Mouse (Mus musculus): Measurements from ENCODE around the gene Prss8. TPM values are rescaled to one million over a fixed set of nuclear protein-coding genes. Genes with fewer than 3 reads are reported as not detected.
"Not testable (repeated sequence)": the region's sequence is repeated elsewhere in the genome, so short reads cannot be mapped to it uniquely, and the experiment has no call there.

Prss8 gene
- polyA plus RNA-seq, 1 experiment from 2014 or later = 5.7 TPM

DNA sequence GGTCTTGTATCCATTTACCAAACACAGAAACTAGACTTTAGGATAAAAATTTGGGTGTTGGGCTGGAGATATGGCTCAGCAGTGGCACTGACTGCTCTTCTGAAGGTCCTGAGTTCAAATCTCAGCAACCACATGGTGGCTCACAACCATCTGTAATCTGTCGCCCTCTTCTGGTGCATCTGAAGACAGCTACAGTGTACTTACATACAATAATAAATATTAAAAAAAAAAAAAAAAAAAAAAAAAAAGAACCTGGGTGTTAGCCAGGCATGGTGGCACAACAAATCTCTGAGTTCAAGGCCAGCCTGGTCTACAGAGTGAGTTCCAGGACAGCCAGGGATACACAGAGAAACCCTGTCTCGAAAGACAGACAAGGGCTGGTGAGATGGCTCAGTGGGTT, 12.2 kb upstream of the Prss8 start:
- not testable (repeated sequence) for H3K4me3 ChIP-seq; ATAC-seq (ENCODE audit: low FRiP score, low read depth); H3K9ac ChIP-seq; H3K27ac ChIP-seq; H3K4me2 ChIP-seq (replicated peaks); H3K4me1 ChIP-seq; H3K36me3 ChIP-seq; H3K9me3 ChIP-seq
- peaks cover 41% of the 10 kb centered on the region for H3K27me3 ChIP-seq
- WGBS = 65% methylated on average over 2 of the region's 2 CpGs

DNA sequence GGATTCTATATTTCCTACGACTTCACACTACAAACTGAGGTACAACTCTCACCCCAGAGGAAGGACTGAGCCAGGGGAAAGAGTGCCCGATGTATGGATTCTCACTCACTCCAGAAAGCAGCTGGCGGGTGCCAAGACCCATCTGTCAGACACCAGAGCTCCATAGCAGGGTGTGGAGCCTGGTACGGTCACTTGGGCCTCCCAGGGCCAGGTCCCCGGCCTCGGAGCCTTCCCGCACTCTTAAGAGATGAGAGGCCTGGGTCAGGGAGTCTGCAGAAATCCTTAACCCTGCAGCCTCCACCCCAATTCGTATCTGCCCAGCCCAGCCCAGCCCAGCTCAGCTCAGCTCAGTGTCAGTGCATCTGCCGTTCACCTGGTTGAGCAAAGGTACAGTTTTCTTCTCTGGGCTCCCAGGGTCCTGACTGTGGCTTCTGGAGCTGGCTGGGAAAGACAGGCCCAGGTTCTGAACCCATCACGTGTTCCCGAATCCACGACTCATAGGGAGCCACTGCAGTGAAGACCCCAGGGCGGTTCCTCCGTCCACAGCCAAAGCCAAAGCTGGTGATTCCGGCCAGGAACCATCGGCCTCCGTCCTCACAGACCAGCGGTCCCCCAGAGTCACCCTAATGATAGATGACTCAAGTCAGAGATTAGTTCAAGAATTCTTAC, 6.4 kb upstream of the Prss8 start:
- no peak for ATAC-seq (ENCODE audit: low FRiP score, low read depth)
- peaks cover 16% of the 10 kb centered on the region for H3K4me1 ChIP-seq
- H3K36me3 ChIP-seq = no peaks in the 10 kb centered on the region
- WGBS = 57% methylated on average over 18 of the region's 18 CpGs
- H3K27ac ChIP-seq = no peak overlapping the region
- H3K9ac ChIP-seq = peak overlapping the region; percentile 88
- no peaks in the 10 kb centered on the region for H3K9me3 ChIP-seq
- peak overlapping the region; percentile 73 for H3K4me3 ChIP-seq
- H3K27me3 ChIP-seq = no peaks in the 10 kb centered on the region
- peak overlapping the region; percentile 83 for H3K4me2 ChIP-seq (replicated peaks)

GRCm38 (mm10) chr7:127935748-127936159, 5.8 kb upstream of the Prss8 start:
- Histone ChIP-seq H3K27me3 (no peaks in the 10 kb centered on the region; the same call in 1 of the 2 replicates), H3K4me1 (peaks cover 16% of the 10 kb centered on the region), H3K36me3 (no peaks in the 10 kb centered on the region), H3K9ac (peak overlapping the region; percentile 88), H3K9me3 (no peaks in the 10 kb centered on the region), H3K4me2 (replicated peaks) (peak overlapping the region; percentile 83), H3K27ac (peak overlapping the region; percentile 39; the same call in 1 of the 2 replicates), H3K4me3 (peak overlapping the region; percentile 73)
- WGBS = 1% methylated on average over 38 of the region's 38 CpGs
- ATAC-seq (ENCODE audit: low FRiP score, low read depth) = peak; percentile 62

DNA sequence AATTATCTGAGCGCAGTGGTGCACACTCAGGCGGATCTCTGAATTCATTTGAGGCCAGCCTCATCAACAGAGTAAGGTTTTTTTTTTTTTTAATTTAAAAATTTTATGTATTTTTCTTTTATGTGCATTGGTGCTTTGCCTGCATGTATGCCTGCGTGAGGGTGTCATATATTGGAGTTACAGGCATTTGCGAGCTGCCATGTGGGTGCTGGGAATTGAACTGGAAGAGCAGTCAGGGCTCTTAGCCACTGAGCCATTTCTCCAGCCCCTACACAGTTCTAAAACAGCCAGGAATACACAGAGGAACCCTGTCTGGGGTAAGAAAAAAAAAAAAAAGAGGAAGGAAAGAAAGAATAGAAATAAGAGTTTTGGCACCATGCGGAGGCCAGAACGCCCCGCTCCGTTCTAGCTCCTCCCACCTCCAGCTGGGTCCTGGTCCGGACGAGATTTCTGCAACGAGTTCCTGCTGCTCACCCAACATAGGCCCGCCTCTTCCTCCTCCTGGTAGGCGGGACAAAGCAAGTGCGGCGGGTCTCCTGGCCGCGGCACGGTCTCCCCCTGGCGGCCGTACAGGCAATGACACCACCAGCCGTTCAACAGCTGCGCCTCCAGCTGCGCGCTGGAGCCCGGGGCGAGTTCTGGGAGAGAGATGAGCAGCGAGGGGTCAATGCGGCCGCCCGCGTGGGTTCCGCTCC, 5.3 kb upstream of the Prss8 start:
- Histone ChIP-seq H3K27me3 (peaks cover 6% of the 10 kb centered on the region), H3K9ac (peak overlapping the region; percentile 88), H3K36me3 (no peaks in the 10 kb centered on the region), H3K9me3 (no peaks in the 10 kb centered on the region), H3K4me1 (peaks cover 16% of the 10 kb centered on the region), H3K4me2 (replicated peaks) (peak overlapping the region; percentile 83), H3K4me3 (peak overlapping the region; percentile 73), H3K27ac (peak overlapping the region; percentile 39; the same call in 1 of the 2 replicates)
- peak; percentile 95 for ATAC-seq (ENCODE audit: low FRiP score, low read depth)
- WGBS = 6% methylated on average over 32 of the region's 32 CpGs

DNA sequence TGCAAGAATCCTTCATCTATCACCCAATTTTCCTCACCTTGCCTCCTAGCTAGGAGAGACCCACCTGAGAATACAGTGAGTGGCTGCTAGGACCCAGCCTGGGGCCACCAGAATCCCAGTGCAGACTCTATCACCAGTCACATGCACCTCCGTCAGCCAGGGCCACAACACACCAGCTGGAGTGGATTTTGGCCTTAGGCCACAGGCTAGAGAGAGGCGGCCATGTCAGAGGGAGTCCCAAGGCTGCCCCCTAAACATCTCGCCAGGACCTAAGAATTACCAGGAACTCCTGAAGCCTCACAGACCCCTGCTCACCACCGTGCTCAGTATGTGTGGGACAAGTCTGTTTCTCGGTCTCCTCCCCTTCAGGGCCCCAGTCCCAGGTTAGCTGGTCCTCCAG, 4.2 kb upstream of the Prss8 start:
- H3K27ac ChIP-seq = no peak overlapping the region
- peaks cover 22% of the 10 kb centered on the region for H3K4me1 ChIP-seq
- no peaks in the 10 kb centered on the region for H3K36me3 ChIP-seq
- peaks cover 17% of the 10 kb centered on the region for H3K27me3 ChIP-seq
- no peak overlapping the region for H3K4me2 ChIP-seq (replicated peaks)
- no peak overlapping the region for H3K4me3 ChIP-seq
- WGBS = 83% methylated on average over 5 of the region's 5 CpGs
- H3K9ac ChIP-seq = no peak overlapping the region
- no peak for ATAC-seq (ENCODE audit: low FRiP score, low read depth)
- no peaks in the 10 kb centered on the region for H3K9me3 ChIP-seq

- Histone ChIP-seq H3K9me3 (no peaks in the 10 kb centered on the region), H3K27ac (no peak overlapping the region), H3K4me2 (replicated peaks) (no peak overlapping the region), H3K4me3 (no peak overlapping the region), H3K27me3 (peaks cover 33% of the 10 kb centered on the region), H3K36me3 (no peaks in the 10 kb centered on the region), H3K9ac (0 out of 2 replicates have a peak overlapping the region, but pooled peaks have one; percentile 8), H3K4me1 (peaks cover 28% of the 10 kb centered on the region)
- ATAC-seq (ENCODE audit: low FRiP score, low read depth) = no peak
- 19% methylated on average over 13 of the region's 13 CpGs for WGBS
These were observed 2.5 kb upstream of the Prss8 start for GRCm38 (mm10) chr7:127932273-127933031.

DNA sequence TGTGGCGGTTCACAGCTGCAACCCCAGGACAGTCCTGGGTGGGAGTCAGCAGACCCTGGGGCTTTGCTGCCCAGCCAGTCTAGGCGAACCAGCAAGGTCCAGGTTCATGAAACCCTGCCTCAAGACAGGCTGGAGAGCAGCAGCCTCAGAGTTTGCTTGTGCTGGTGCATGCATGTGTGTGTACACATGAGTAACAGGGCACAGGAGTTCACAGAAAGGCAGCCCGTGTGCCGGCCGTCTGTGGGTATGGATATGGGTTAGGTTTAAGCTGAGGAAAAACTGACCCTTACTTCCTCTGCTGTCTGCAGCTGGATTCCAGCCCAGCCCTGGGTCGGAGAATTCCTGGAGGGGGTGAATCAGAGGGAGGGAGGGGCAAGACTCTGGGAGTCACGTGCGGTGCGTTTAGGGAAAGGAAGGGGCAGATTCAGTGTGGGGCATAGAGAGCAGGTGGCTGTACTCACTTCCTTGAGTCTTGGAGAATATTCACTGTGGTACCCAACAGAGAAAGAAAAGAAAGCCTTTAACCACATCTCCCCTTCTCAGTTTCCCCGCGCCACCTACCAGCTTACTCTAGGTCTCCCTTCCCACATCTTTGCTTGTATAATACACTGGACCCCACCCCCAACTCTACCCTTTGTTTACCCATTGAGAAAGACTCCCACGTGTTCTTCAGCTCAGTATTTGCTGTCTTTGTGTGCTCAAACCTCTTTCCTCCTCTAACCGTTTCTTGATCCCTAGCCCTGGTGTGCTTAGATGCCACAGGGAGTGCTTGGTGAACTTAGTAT, 1.6 kb upstream of the Prss8 start:
- Histone ChIP-seq H3K27me3 (peaks cover 34% of the 10 kb centered on the region), H3K36me3 (peaks cover 6% of the 10 kb centered on the region), H3K9me3 (no peaks in the 10 kb centered on the region), H3K27ac (no peak overlapping the region), H3K4me3 (no peak overlapping the region), H3K4me2 (replicated peaks) (no peak overlapping the region), H3K4me1 (peaks cover 28% of the 10 kb centered on the region), H3K9ac (no peak overlapping the region)
- WGBS = 44% methylated on average over 13 of the region's 13 CpGs
- ATAC-seq (ENCODE audit: low FRiP score, low read depth) = no peak

GRCm38 (mm10) chr7:127930636-127931035, 732 bp upstream of the Prss8 start:
- ATAC-seq (ENCODE audit: low FRiP score, low read depth) = no peak
- H3K4me2 ChIP-seq (replicated peaks) = no peak overlapping the region
- no peaks in the 10 kb centered on the region for H3K9me3 ChIP-seq
- H3K4me3 ChIP-seq = no peak overlapping the region
- 80% methylated on average over 5 of the region's 5 CpGs for WGBS
- peaks cover 15% of the 10 kb centered on the region for H3K36me3 ChIP-seq
- H3K9ac ChIP-seq = no peak overlapping the region
- H3K27me3 ChIP-seq = peaks cover 34% of the 10 kb centered on the region
- no peak overlapping the region for H3K27ac ChIP-seq
- H3K4me1 ChIP-seq = peaks cover 21% of the 10 kb centered on the region

DNA sequence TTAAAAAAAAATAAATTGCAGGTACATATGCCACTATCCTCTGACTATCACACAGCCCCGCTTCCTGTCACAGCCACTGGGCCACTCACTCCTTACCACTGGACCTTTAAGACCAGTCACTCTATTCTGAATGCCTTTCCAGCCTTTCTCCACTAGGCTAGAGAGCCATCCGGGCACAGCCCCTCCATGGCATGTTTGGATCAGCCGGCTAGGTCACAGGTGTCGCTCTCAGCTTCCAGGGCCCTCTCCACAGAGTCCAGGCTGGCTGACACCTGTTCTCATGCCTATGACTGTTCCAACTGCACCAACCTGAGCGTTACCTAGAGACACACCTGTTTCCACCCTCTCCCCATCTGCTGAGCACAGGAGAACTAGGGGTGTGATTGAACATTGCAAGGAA, 1.3 kb downstream of the Prss8 start:
- peaks cover 12% of the 10 kb centered on the region for H3K4me1 ChIP-seq
- peak overlapping the region; percentile 54; the same call in 1 of the 2 replicates for H3K9ac ChIP-seq
- peak overlapping the region; percentile 38 for H3K4me3 ChIP-seq
- no peak for ATAC-seq (ENCODE audit: low FRiP score, low read depth)
- no peak overlapping the region for H3K27ac ChIP-seq
- peak overlapping the region; percentile 56 for H3K4me2 ChIP-seq (replicated peaks)
- 40% methylated on average over 5 of the region's 5 CpGs for WGBS
- peaks cover 34% of the 10 kb centered on the region for H3K27me3 ChIP-seq
- H3K9me3 ChIP-seq = no peaks in the 10 kb centered on the region
- H3K36me3 ChIP-seq = peaks cover 33% of the 10 kb centered on the region

DNA sequence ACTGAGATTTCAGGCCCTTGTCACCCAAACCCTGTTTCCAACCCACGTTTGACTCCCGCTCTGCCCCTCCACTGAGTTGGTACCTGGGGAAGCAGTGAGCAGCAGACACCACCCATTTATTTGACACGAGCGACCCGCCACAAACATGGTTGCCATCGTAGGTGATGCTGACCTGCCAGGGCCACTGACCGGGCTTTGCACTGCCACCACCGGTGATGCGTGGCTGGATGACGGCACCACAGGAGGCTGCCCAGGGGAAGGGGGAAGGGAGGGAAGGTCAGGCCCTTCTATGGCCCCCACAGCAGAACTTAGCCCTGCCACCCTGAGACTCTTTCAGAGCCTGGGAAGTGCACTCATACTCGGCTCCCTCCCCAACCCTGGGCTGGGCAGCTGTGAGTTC, 2.2 kb downstream of the Prss8 start:
- Histone ChIP-seq H3K9ac (no peak overlapping the region), H3K4me3 (no peak overlapping the region), H3K36me3 (peaks cover 41% of the 10 kb centered on the region), H3K9me3 (no peaks in the 10 kb centered on the region), H3K27ac (no peak overlapping the region), H3K27me3 (peaks cover 34% of the 10 kb centered on the region), H3K4me2 (replicated peaks) (no peak overlapping the region), H3K4me1 (peaks cover 12% of the 10 kb centered on the region)
- 91% methylated on average over 11 of the region's 11 CpGs for WGBS
- no peak for ATAC-seq (ENCODE audit: low FRiP score, low read depth)

DNA sequence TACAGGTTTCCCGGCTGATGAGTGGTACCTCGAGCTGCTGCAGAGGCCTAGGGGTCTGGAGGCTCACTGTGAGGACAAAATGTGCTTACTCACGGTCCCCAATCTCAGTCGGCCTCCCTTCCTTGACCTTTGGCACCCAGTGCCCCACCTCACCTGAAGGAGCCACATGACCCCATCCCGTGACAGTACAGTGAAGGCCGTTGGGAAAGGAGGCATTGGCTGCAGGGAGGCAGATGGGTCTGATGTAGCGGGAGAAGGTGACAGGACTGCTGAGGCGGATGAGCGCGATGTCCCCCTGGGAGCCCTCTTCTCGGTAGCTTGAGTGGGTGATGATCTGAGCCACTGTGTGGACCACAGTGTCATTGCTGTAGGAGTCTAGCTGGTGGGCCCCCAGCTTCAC, 3.1 kb downstream of the Prss8 start:
- 87% methylated on average over 11 of the region's 11 CpGs for WGBS

More for the DNA sequence above, 3.1 kb downstream of the Prss8 start:
- H3K9me3 ChIP-seq = no peaks in the 10 kb centered on the region
- H3K9ac ChIP-seq = no peak overlapping the region
- ATAC-seq (ENCODE audit: low FRiP score, low read depth) = no peak
- peaks cover 12% of the 10 kb centered on the region for H3K4me1 ChIP-seq
- peaks cover 34% of the 10 kb centered on the region for H3K27me3 ChIP-seq
- H3K4me2 ChIP-seq (replicated peaks) = no peak overlapping the region
- H3K27ac ChIP-seq = no peak overlapping the region
- peaks cover 49% of the 10 kb centered on the region for H3K36me3 ChIP-seq
- H3K4me3 ChIP-seq = no peak overlapping the region
